Mouse (Mus musculus) heart, embryonic 15.5 days (tissue): ENCODE results near the gene Car1. TPM values are rescaled to one million over a fixed set of nuclear protein-coding genes. Genes with fewer than 3 reads are reported as not detected.
"Not testable (repeated sequence)": the region's sequence is repeated elsewhere in the genome, so short reads cannot be mapped to it uniquely, and the experiment has no call there.

Experiments
- ATAC-seq: fragments of 200-750 bp; cut with Nextera tagmentation; replicated peaks from 2 replicates; pipeline ENCODE4 v1.8.0; 2017; ENCODE audit warnings: low read depth, moderate TSS enrichment; ENCODE audit not compliant: insufficient number of reproducible peaks, insufficient read depth, low FRiP score
- H3K27ac ChIP-seq: fragments of 300-500 bp; sonication (generic); 2 replicates; pipeline ENCODE4 v1.5.1; 2015; ENCODE audit warnings: mild to moderate bottlenecking, inconsistent platforms
- H3K27me3 ChIP-seq: fragments of 300-500 bp; sonication (generic); 2 replicates; pipeline ENCODE4 v1.6.1; 2015; ENCODE audit warnings: inconsistent platforms
- H3K36me3 ChIP-seq: fragments of 300-500 bp; sonication (generic); 2 replicates; pipeline ENCODE4 v1.6.1; 2015; ENCODE audit warnings: mild to moderate bottlenecking, inconsistent platforms
- H3K4me1 ChIP-seq: fragments of 300-500 bp; sonication (generic); replicated peaks from 2 replicates; pipeline ENCODE4 v1.6.1; 2015; ENCODE audit warnings: inconsistent platforms
- H3K4me2 ChIP-seq: fragments of 300-500 bp; sonication (generic); 2 replicates; pipeline ENCODE4 v1.6.1; 2015; ENCODE audit warnings: inconsistent platforms, mild to moderate bottlenecking, moderate library complexity
- H3K4me3 ChIP-seq: fragments of 300-500 bp; sonication (generic); 2 replicates; pipeline ENCODE4 v1.5.1; 2015; ENCODE audit warnings: mild to moderate bottlenecking, inconsistent platforms
- H3K9ac ChIP-seq: fragments of 300-500 bp; sonication (generic); 2 replicates; pipeline ENCODE4 v1.6.1; 2015; ENCODE audit warnings: mild to moderate bottlenecking, inconsistent platforms
- H3K9me3 ChIP-seq: fragments of 300-500 bp; sonication (generic); replicated peaks from 2 replicates; pipeline ENCODE4 v1.6.1; 2016; ENCODE audit warnings: inconsistent platforms
- WGBS: fragments of 180-500 bp; shearing (Covaris S2); methylation state at CpG from one replicate; pipeline ENCODE4 v1.1.7; 2015; ENCODE audit warnings: mixed read lengths; 5-methylcytosine and 5-hydroxymethylcytosine counted together
- polyA plus RNA-seq: library from polyadenylated mRNA; unstranded; fragments of >200 nt; fragmentation: Nextera tagmentation; extraction: Ambion mirVana; gene quantifications from 2 replicates; pipeline ENCODE4 v1.2.1, GENCODE M21; 2015

The Car1 gene
- polyA plus RNA-seq, 1 experiment from 2014 or later = 0.40 TPM

GRCm38 (mm10) chr3:14782365-14782764 lies 25.8 kb downstream of the Car1 start:
- H3K4me3 ChIP-seq, H3K36me3 ChIP-seq, H3K27ac ChIP-seq, H3K4me1 ChIP-seq, H3K9me3 ChIP-seq, ATAC-seq, H3K27me3 ChIP-seq, H3K4me2 ChIP-seq, H3K9ac ChIP-seq: not testable (repeated sequence)
- WGBS = 70% methylated on average over 3 of the region's 3 CpGs

- WGBS = 71% methylated on average over 2 of the region's 2 CpGs
- Histone ChIP-seq H3K4me3 (no peak overlapping the region), H3K9ac (no peak overlapping the region), H3K9me3 (no peaks in the 10 kb centered on the region), H3K4me1 (no peaks in the 10 kb centered on the region), H3K27ac (no peak overlapping the region), H3K4me2 (no peak overlapping the region), H3K27me3 (no peaks in the 10 kb centered on the region), H3K36me3 (no peaks in the 10 kb centered on the region)
- ATAC-seq = no peak
Measured at GRCm38 (mm10) chr3:14780212-14780611, 28.0 kb downstream of the Car1 start.

GRCm38 (mm10) chr3:14776497-14777162 lies 31.5 kb downstream of the Car1 start:
- H3K27me3 ChIP-seq, H3K4me2 ChIP-seq, ATAC-seq, H3K9me3 ChIP-seq, H3K4me1 ChIP-seq, H3K36me3 ChIP-seq, H3K9ac ChIP-seq, H3K4me3 ChIP-seq, H3K27ac ChIP-seq: not testable (repeated sequence)
- 41% methylated on average over 3 of the region's 3 CpGs for WGBS

GRCm38 (mm10) chr3:14774539-14774938 lies 33.6 kb downstream of the Car1 start:
- H3K4me1 ChIP-seq, H3K4me2 ChIP-seq, H3K36me3 ChIP-seq, H3K27me3 ChIP-seq, H3K4me3 ChIP-seq, H3K9me3 ChIP-seq, ATAC-seq, H3K9ac ChIP-seq, H3K27ac ChIP-seq: not testable (repeated sequence)
- 90% methylated on average over 1 of the region's 1 CpGs for WGBS

- H3K9ac ChIP-seq, H3K4me2 ChIP-seq, H3K27ac ChIP-seq, H3K9me3 ChIP-seq, H3K27me3 ChIP-seq, H3K36me3 ChIP-seq, H3K4me1 ChIP-seq, ATAC-seq, H3K4me3 ChIP-seq: not testable (repeated sequence)
- WGBS = 91% methylated on average over 1 of the region's 1 CpGs
Measured at GRCm38 (mm10) chr3:14772473-14772872, 35.7 kb downstream of the Car1 start.

- no peak for ATAC-seq
- 53% methylated on average over 2 of the region's 2 CpGs for WGBS
- H3K9ac ChIP-seq = no peak overlapping the region
Measured at GRCm38 (mm10) chr3:14764755-14765566, 43.2 kb downstream of the Car1 start.

GRCm38 (mm10) chr3:14755716-14756115 lies 52.5 kb downstream of the Car1 start:
- no peak overlapping the region for H3K4me2 ChIP-seq
- H3K9me3 ChIP-seq = no peaks in the 10 kb centered on the region
- H3K36me3 ChIP-seq = no peaks in the 10 kb centered on the region
- ATAC-seq = no peak
- H3K4me3 ChIP-seq = no peak overlapping the region
- no peaks in the 10 kb centered on the region for H3K27me3 ChIP-seq
- H3K9ac ChIP-seq = no peak overlapping the region
- H3K4me1 ChIP-seq = no peaks in the 10 kb centered on the region
- H3K27ac ChIP-seq = no peak overlapping the region
- WGBS = 87% methylated on average over 1 of the region's 1 CpGs

More at GRCm38 (mm10) chr3:14764755-14765566, 43.2 kb downstream of the Car1 start:
- no peak overlapping the region for H3K4me2 ChIP-seq
- H3K4me3 ChIP-seq = no peak overlapping the region
- H3K27me3 ChIP-seq = no peaks in the 10 kb centered on the region
- H3K4me1 ChIP-seq = no peaks in the 10 kb centered on the region
- no peaks in the 10 kb centered on the region for H3K9me3 ChIP-seq
- no peaks in the 10 kb centered on the region for H3K36me3 ChIP-seq
- no peak overlapping the region for H3K27ac ChIP-seq

GRCm38 (mm10) chr3:14746041-14746440 lies 62.1 kb downstream of the Car1 start:
- 79% methylated on average over 3 of the region's 3 CpGs for WGBS
- Histone ChIP-seq H3K4me1 (no peaks in the 10 kb centered on the region), H3K36me3 (no peaks in the 10 kb centered on the region), H3K9ac (no peak overlapping the region), H3K27me3 (no peaks in the 10 kb centered on the region), H3K4me3 (no peak overlapping the region), H3K4me2 (no peak overlapping the region), H3K27ac (no peak overlapping the region), H3K9me3 (no peaks in the 10 kb centered on the region)
- ATAC-seq = no peak

GRCm38 (mm10) chr3:14738261-14738660 lies 69.9 kb downstream of the Car1 start:
- Histone ChIP-seq H3K27ac (no peak overlapping the region), H3K4me1 (no peaks in the 10 kb centered on the region), H3K27me3 (no peaks in the 10 kb centered on the region), H3K9me3 (no peaks in the 10 kb centered on the region), H3K4me2 (no peak overlapping the region), H3K9ac (no peak overlapping the region), H3K4me3 (no peak overlapping the region), H3K36me3 (no peaks in the 10 kb centered on the region)
- WGBS = 67% methylated on average over 2 of the region's 2 CpGs
- ATAC-seq = no peak

- H3K9me3 ChIP-seq, H3K27ac ChIP-seq, H3K4me2 ChIP-seq, H3K4me1 ChIP-seq, ATAC-seq, H3K36me3 ChIP-seq, H3K9ac ChIP-seq, H3K27me3 ChIP-seq, H3K4me3 ChIP-seq: not testable (repeated sequence)
- WGBS = 85% methylated on average over 1 of the region's 1 CpGs
Measured at GRCm38 (mm10) chr3:14727496-14727895, 80.7 kb downstream of the Car1 start.

- H3K27me3 ChIP-seq, H3K36me3 ChIP-seq, H3K4me2 ChIP-seq, H3K9me3 ChIP-seq, H3K4me3 ChIP-seq, H3K27ac ChIP-seq, H3K4me1 ChIP-seq, H3K9ac ChIP-seq, ATAC-seq: not testable (repeated sequence)
Measured at GRCm38 (mm10) chr3:14725462-14725861, 82.7 kb downstream of the Car1 start.
